Mouse (Mus musculus) right cerebral cortex, postnatal 10 days (tissue): ENCODE measurements around the gene Fntb.
A peak's percentile ranks its signal among the peaks of the same experiment; 100 is the strongest.

Experiments
- DNase-seq, 2 experiments: peaks; one replicate each; pipeline ENCODE4 v3.0.0; 2021; ENCODE audit warnings: low spot score in 2 of 2

Fntb gene

GRCm38 (mm10) chr12:76765354-76765851 is at the start of gene Fntb, which contains the start of gene Churc1:
Gene Fntb (plus strand): TSS chr12:76765589.
Gene Churc1 (plus strand): TSS chr12:76765538.
- DNase-seq: peak; percentile 95 to 96

GRCm38 (mm10) chr12:76718384-76718783 is 47.0 kb upstream of the Fntb start:
- DNase-seq: no peak

- no peak for DNase-seq
Observed at GRCm38 (mm10) chr12:76720572-76720971, 44.8 kb upstream of the Fntb start.

GRCm38 (mm10) chr12:76722026-76722425 is 43.4 kb upstream of the Fntb start:
- DNase-seq: no peak

- no peak for DNase-seq
Observed at GRCm38 (mm10) chr12:76727955-76728354, 37.4 kb upstream of the Fntb start.

GRCm38 (mm10) chr12:76750866-76751459 is 14.4 kb upstream of the Fntb start:
- no peak for DNase-seq

- DNase-seq: peak; percentile 54 to 59
Observed at GRCm38 (mm10) chr12:76752652-76753318, 12.6 kb upstream of the Fntb start.

GRCm38 (mm10) chr12:76765901-76766630 is 677 bp downstream of the Fntb start:
- DNase-seq: peak; percentile 42 to 57

GRCm38 (mm10) chr12:76770841-76771500 is 5.6 kb downstream of the Fntb start:
- no peak for DNase-seq

GRCm38 (mm10) chr12:76771540-76771939 is 6.2 kb downstream of the Fntb start:
- DNase-seq: no peak

- DNase-seq: no peak
Observed at GRCm38 (mm10) chr12:76774652-76775051, 9.3 kb downstream of the Fntb start.

GRCm38 (mm10) chr12:76775132-76775531 is 9.7 kb downstream of the Fntb start:
- DNase-seq: no peak

GRCm38 (mm10) chr12:76776898-76777297 is 11.5 kb downstream of the Fntb start:
- no peak for DNase-seq

- no peak for DNase-seq
Observed at GRCm38 (mm10) chr12:76777845-76778244, 12.5 kb downstream of the Fntb start.

GRCm38 (mm10) chr12:76778305-76779083 is 13.1 kb downstream of the Fntb start:
- no peak for DNase-seq

- DNase-seq: no peak
Observed at GRCm38 (mm10) chr12:76779951-76780350, 14.6 kb downstream of the Fntb start.

GRCm38 (mm10) chr12:76780639-76781468 is 15.5 kb downstream of the Fntb start:
- peak in 1 of 2 experiments; percentile 56 for DNase-seq

- no peak for DNase-seq
Observed at GRCm38 (mm10) chr12:76784056-76784619, 18.7 kb downstream of the Fntb start.

GRCm38 (mm10) chr12:76790446-76791084 is 25.2 kb downstream of the Fntb start:
- DNase-seq: no peak
